Mouse (Mus musculus) heart, postnatal 0 days (tissue): ENCODE measurements at regions not wholly inside any gene's neighbourhood (a gene's known extent, or its start where the extent isn't known, plus 50 kb on each side); places are given as distances from the start of the nearest gene placed in this dataset.

Experiments
- CTCF ChIP-seq: IDR thresholded peaks from 2 replicates; pipeline ENCODE4 v1.5.1; 2016; ENCODE audit warnings: antibody characterized with exemption, control low read depth, low read depth
- EP300 ChIP-seq: IDR thresholded peaks from 2 replicates; pipeline ENCODE4 v1.6.1; 2016; ENCODE audit warnings: antibody characterized with exemption, low read depth

GRCm38 (mm10) chr15:59214096-59214495 lies 325.0 kb downstream of the Gm49356 start:
- no peak for TF ChIP-seq CTCF
- TF ChIP-seq EP300 = no peak
